Mouse (Mus musculus) liver, adult 2 months (tissue): ENCODE data around the gene Aspscr1. TPM values are rescaled to one million over a fixed set of nuclear protein-coding genes. Genes with fewer than 3 reads are reported as not detected.
"Not testable (repeated sequence)": the region's sequence is repeated elsewhere in the genome, so short reads cannot be mapped to it uniquely, and the experiment has no call there.

Experiments
- DNase-seq: peaks from one replicate; pipeline ENCODE4 v3.0.0-alpha.2; 2011; ENCODE audit warnings: low read depth, low spot score; ENCODE audit errors: extremely low read depth
- H3K27ac ChIP-seq: fragments of 200-500 bp; replicated peaks from 2 replicates; pipeline ENCODE4 v1.5.1; 2012; ENCODE audit warnings: low read depth, mild to moderate bottlenecking, control low read depth, inconsistent platforms, low read length; ENCODE audit not compliant: insufficient read depth
- H3K27me3 ChIP-seq: fragments of 200-500 bp; 2 replicates; pipeline ENCODE4 v1.6.1; 2012; ENCODE audit warnings: mild to moderate bottlenecking, moderate library complexity, low read length, inconsistent platforms; ENCODE audit not compliant: control insufficient read depth, insufficient read depth
- H3K36me3 ChIP-seq: fragments of 200-500 bp; 2 replicates; pipeline ENCODE4 v1.6.1; 2012; ENCODE audit warnings: low read length, inconsistent platforms; ENCODE audit not compliant: control insufficient read depth, insufficient read depth
- H3K4me1 ChIP-seq: fragments of 200-500 bp; 2 replicates; pipeline ENCODE4 v1.6.1; 2011; ENCODE audit warnings: low read length; ENCODE audit not compliant: control insufficient read depth, insufficient read depth
- H3K4me3 ChIP-seq: fragments of 200-500 bp; 2 replicates; pipeline ENCODE4 v1.5.1; 2011; ENCODE audit warnings: low read depth, mild to moderate bottlenecking, control low read depth, low read length, moderate library complexity; ENCODE audit not compliant: insufficient read depth
- H3K79me2 ChIP-seq: fragments of 200-500 bp; 2 replicates; pipeline ENCODE4 v1.6.1; 2012; ENCODE audit warnings: inconsistent platforms, mild to moderate bottlenecking, low read length, moderate library complexity; ENCODE audit not compliant: control insufficient read depth, insufficient read depth
- H3K9ac ChIP-seq: fragments of 200-500 bp; 2 replicates; pipeline ENCODE4 v1.6.1; 2012; ENCODE audit warnings: low read depth, mild to moderate bottlenecking, control low read depth, inconsistent platforms, low read length
- CTCF ChIP-seq: fragments of 200-500 bp; IDR thresholded peaks from 2 replicates; pipeline ENCODE4 v1.5.1; 2011; ENCODE audit warnings: low read depth, low read length, control low read depth
- POLR2A ChIP-seq: fragments of 200-500 bp; IDR thresholded peaks from 2 replicates; pipeline ENCODE4 v1.6.1; 2011; ENCODE audit warnings: low read length, control low read depth; ENCODE audit not compliant: insufficient read depth; ENCODE audit errors: extremely low read depth
- WGBS: fragments of 180-500 bp; shearing (Covaris S2); methylation state at CpG from one replicate; pipeline ENCODE4 v1.1.7; 2018; 5-methylcytosine and 5-hydroxymethylcytosine counted together
- polyA plus RNA-seq: library from polyadenylated mRNA; depleted of rRNA; stranded (reverse); fragments of >200 nt; gene quantifications from 2 replicates; pipeline ENCODE4 v1.2.3, GENCODE M21; 2012
- total RNA-seq: library from RNA; depleted of rRNA; stranded (reverse); fragments of >200 nt; gene quantifications from 2 replicates; pipeline ENCODE4 v1.2.3, GENCODE M21; 2014

The Aspscr1 gene
- total and polyA plus RNA-seq, 2 experiments: 49.3 to 142 TPM

DNA sequence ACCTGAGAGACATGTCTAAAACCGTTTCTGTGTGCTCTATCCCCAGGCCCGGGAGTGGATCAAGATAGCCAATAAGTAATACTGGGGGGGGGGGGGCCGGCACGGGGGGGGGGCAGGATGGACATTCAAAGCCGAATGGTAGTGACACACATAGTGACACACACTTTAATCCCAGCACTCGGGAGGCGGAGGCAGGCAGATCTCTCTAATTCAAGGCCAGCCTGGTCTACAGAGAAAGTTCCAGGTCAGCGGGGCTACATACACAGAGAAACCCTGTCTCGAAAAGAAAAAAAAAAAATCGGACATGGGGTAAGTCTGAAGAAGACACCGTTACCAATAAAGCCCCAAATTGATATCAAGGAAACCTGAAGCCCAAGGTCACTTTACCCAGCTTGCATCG, 54.8 kb downstream of the Aspscr1 start:
- no peaks in the 10 kb centered on the region for H3K27me3 ChIP-seq
- H3K36me3 ChIP-seq: peaks cover 4% of the 10 kb centered on the region
- 54% methylated on average over 11 of the region's 12 CpGs for WGBS
- H3K9ac ChIP-seq: no peak overlapping the region
- no peaks in the 10 kb centered on the region for H3K79me2 ChIP-seq
- no peak overlapping the region for H3K27ac ChIP-seq
- no peak for DNase-seq
- no peak overlapping the region for H3K4me3 ChIP-seq
- no peak for TF ChIP-seq POLR2A
- H3K4me1 ChIP-seq: peaks cover 10% of the 10 kb centered on the region; the same call in 1 of the 2 replicates

- H3K9ac ChIP-seq: no peak overlapping the region
- no peaks in the 10 kb centered on the region for H3K79me2 ChIP-seq
- no peak overlapping the region for H3K4me3 ChIP-seq
- no peaks in the 10 kb centered on the region for H3K27me3 ChIP-seq
- no peak for DNase-seq
- peaks cover 10% of the 10 kb centered on the region; the same call in 1 of the 2 replicates for H3K4me1 ChIP-seq
- TF ChIP-seq POLR2A (no peak), CTCF (no peak)
- WGBS: 82% methylated on average over 11 of the region's 11 CpGs
- H3K36me3 ChIP-seq: peaks cover 4% of the 10 kb centered on the region
- H3K27ac ChIP-seq: no peak overlapping the region
Measured at GRCm38 (mm10) chr11:120728530-120729240, 55.9 kb downstream of the Aspscr1 start.

- H3K79me2 ChIP-seq, H3K4me3 ChIP-seq, H3K27ac ChIP-seq, H3K36me3 ChIP-seq, H3K27me3 ChIP-seq, H3K9ac ChIP-seq: not testable (repeated sequence)
- 4% methylated on average over 18 of the region's 21 CpGs for WGBS
- peaks cover 10% of the 10 kb centered on the region; the same call in 1 of the 2 replicates for H3K4me1 ChIP-seq
- DNase-seq: peak; percentile 82
Measured at GRCm38 (mm10) chr11:120729432-120730050, 56.8 kb downstream of the Aspscr1 start.

DNA sequence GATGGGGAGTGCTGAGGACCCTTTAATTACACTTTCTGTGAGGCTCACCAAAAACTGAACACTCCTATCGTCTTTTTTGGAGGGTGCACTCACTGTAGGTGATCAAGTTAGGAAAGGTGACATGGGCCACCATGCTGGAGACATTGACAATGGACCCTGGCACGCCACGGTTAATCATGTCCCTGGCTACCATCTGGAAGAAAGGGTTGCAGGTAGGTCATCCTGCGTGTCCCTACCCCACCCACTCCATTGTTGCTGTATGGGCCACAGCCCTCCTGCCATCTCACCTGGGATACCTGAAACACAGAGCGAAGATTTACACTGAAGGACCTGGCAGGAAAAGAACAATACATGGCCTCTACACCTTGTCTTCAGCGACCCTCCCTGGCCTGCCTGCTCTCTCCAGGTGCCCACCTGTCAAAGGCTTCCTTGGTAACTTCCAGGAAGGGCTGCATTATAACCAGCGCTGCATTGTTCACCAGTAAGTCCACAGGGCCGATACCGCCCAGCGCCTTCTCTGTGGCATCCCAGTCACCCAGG, 57.6 kb downstream of the Aspscr1 start:
- no peak for DNase-seq
- H3K4me1 ChIP-seq: peaks cover 10% of the 10 kb centered on the region; the same call in 1 of the 2 replicates

GRCm38 (mm10) chr11:120731395-120731794, 58.6 kb downstream of the Aspscr1 start:
- Histone ChIP-seq H3K4me3 (no peak overlapping the region), H3K36me3 (no peaks in the 10 kb centered on the region), H3K27ac (no peak overlapping the region), H3K79me2 (no peaks in the 10 kb centered on the region), H3K4me1 (peaks cover 4% of the 10 kb centered on the region; the same call in 1 of the 2 replicates), H3K27me3 (no peaks in the 10 kb centered on the region), H3K9ac (no peak overlapping the region)
- no peak for DNase-seq
- WGBS: 100% methylated on average over 1 of the region's 1 CpGs
- TF ChIP-seq POLR2A (no peak), CTCF (no peak)

More for the DNA sequence above, 57.6 kb downstream of the Aspscr1 start:
- no peak overlapping the region for H3K9ac ChIP-seq
- 93% methylated on average over 10 of the region's 10 CpGs for WGBS
- TF ChIP-seq POLR2A (no peak), CTCF (no peak)
- 0 out of 2 replicates have a peak, but pooled peaks cover 1% of the 10 kb centered on the region for H3K36me3 ChIP-seq
- H3K4me3 ChIP-seq: no peak overlapping the region
- H3K27ac ChIP-seq: no peak overlapping the region
- no peaks in the 10 kb centered on the region for H3K79me2 ChIP-seq
- H3K27me3 ChIP-seq: no peaks in the 10 kb centered on the region
